Mouse (Mus musculus) left cerebral cortex, postnatal 4 days (tissue): ENCODE results near the gene Olfr714. TPM values are rescaled to one million over a fixed set of nuclear protein-coding genes. Genes with fewer than 3 reads are reported as not detected.
"Not testable (repeated sequence)": the region's sequence is repeated elsewhere in the genome, so short reads cannot be mapped to it uniquely, and the experiment has no call there.

Experiments used
- DNase-seq: peaks from one replicate; pipeline ENCODE4 v3.0.0-alpha.2; 2022
- intact Hi-C: fragments of 180-260 bp; cut with DNase I; formaldehyde crosslinking; loops from one replicate; pipeline ENCODE4 v1.15.1; 2025
- total RNA-seq, 2 experiments: library from RNA; stranded (reverse); gene quantifications; 2 replicates each; pipeline ENCODE4 v1.2.3; 2021

Olfr714 gene
- total RNA-seq, result not detected

GRCm38 (mm10) chr7:107070681-107071080, at the start of gene Olfr714:
Gene Olfr714 (plus strand): TSS chr7:107070981.
- DNase-seq, result no peak
- intact Hi-C loops, result no loop called here

GRCm38 (mm10) chr7:107030874-107031273, 39.9 kb upstream of the Olfr714 start, which contains the start of gene Olfr713:
Gene Olfr713 (plus strand): TSS chr7:107031174.
- intact Hi-C loops, result no loop called here

GRCm38 (mm10) chr7:107039934-107040563, 30.7 kb upstream of the Olfr714 start:
- intact Hi-C loops, result loop anchor here (10.0 kb wide), 1 partner anchor 1225 kb away; the partner anchor contains the start of gene Mrpl17
- no peak for DNase-seq

More at GRCm38 (mm10) chr7:107030874-107031273, 39.9 kb upstream of the Olfr714 start, which contains the start of gene Olfr713:
- no peak for DNase-seq

- intact Hi-C loops, result loop anchor here (10.0 kb wide), 1 partner anchor 1228 kb away; the partner anchor contains the start of gene Mrpl17
- no peak for DNase-seq
Measured at GRCm38 (mm10) chr7:107043136-107043535, 27.6 kb upstream of the Olfr714 start.

GRCm38 (mm10) chr7:107044407-107044806, 26.4 kb upstream of the Olfr714 start:
- DNase-seq, result no peak
- intact Hi-C loops, result loop anchor here (10.0 kb wide), 1 partner anchor 1230 kb away; the partner anchor contains the start of gene Mrpl17

GRCm38 (mm10) chr7:107045833-107046232, 24.9 kb upstream of the Olfr714 start:
- DNase-seq, result no peak
- intact Hi-C loops, result loop anchor here (10.0 kb wide), 1 partner anchor 1231 kb away; the partner anchor contains the start of gene Mrpl17

- intact Hi-C loops, result loop anchor here (10.0 kb wide), 1 partner anchor 1233 kb away; the partner anchor contains the start of gene Mrpl17
- DNase-seq, result no peak
Measured at GRCm38 (mm10) chr7:107047578-107047977, 23.2 kb upstream of the Olfr714 start.

- intact Hi-C loops, result no loop called here
- no peak for DNase-seq
Measured at GRCm38 (mm10) chr7:107092920-107093319, 22.1 kb downstream of the Olfr714 start, which contains the start of gene Olfr17. Gene Olfr17 (plus strand): TSS chr7:107093220.

- intact Hi-C loops, DNase-seq: not testable (repeated sequence)
Measured at GRCm38 (mm10) chr7:107110269-107110668, 39.5 kb downstream of the Olfr714 start, which contains the start of gene Olfr715b. Gene Olfr715b (minus strand): TSS chr7:107110369.

Other genes with a start within 250 kb of the Olfr714 start
- not detected for gene Olfr702, start 237.1 kb upstream of the Olfr714 start, total RNA-seq
- not detected for gene Olfr703, start 227.6 kb upstream of the Olfr714 start, total RNA-seq
- not detected for gene Olfr704, start 207.8 kb upstream of the Olfr714 start, total RNA-seq
- gene Olfr705, start 194.1 kb upstream of the Olfr714 start, total RNA-seq, result not detected
- not detected for gene Olfr706, start 182.8 kb upstream of the Olfr714 start, total RNA-seq
- gene Olfr707, start 169.7 kb upstream of the Olfr714 start, total RNA-seq, result not detected
- not detected for gene Olfr1532-ps1, start 163.0 kb upstream of the Olfr714 start, total RNA-seq
- gene Olfr709-ps1, start 138.8 kb upstream of the Olfr714 start, total RNA-seq, result not detected
- gene Olfr710, start 122.7 kb upstream of the Olfr714 start, total RNA-seq, result not detected
- not detected for gene Olfr6, start 107.0 kb upstream of the Olfr714 start, total RNA-seq
- gene Olfr711, start 95.5 kb upstream of the Olfr714 start, total RNA-seq, result not detected
- gene Olfr2, start 64.9 kb upstream of the Olfr714 start, total RNA-seq, result not detected
- not detected for gene Olfr713, start 39.8 kb upstream of the Olfr714 start, total RNA-seq
- not detected for gene Olfr17, start 22.2 kb downstream of the Olfr714 start, total RNA-seq
- not detected for gene Olfr715b, start 39.4 kb downstream of the Olfr714 start, total RNA-seq
- gene Olfr715, start 60.1 kb downstream of the Olfr714 start, total RNA-seq, result under 1 TPM in 1 of 2 experiments, not detected in 1; 0.08 TPM
- not detected for gene Olfr716, start 67.3 kb downstream of the Olfr714 start, total RNA-seq
- gene Nlrp14, start 96.0 kb downstream of the Olfr714 start, total RNA-seq, result not detected
- gene Rbmxl2, start 138.5 kb downstream of the Olfr714 start, total RNA-seq, result not detected